Mouse (Mus musculus): ENCODE data around the gene Mdm2. TPM values are rescaled to one million over a fixed set of nuclear protein-coding genes. Genes with fewer than 3 reads are reported as not detected.
"Not testable (repeated sequence)": the region's sequence is repeated elsewhere in the genome, so short reads cannot be mapped to it uniquely, and the experiment has no call there.

The Mdm2 gene
- total and polyA plus RNA-seq, 2 experiments from 2014 or later = 31.3 to 93.0 TPM

DNA sequence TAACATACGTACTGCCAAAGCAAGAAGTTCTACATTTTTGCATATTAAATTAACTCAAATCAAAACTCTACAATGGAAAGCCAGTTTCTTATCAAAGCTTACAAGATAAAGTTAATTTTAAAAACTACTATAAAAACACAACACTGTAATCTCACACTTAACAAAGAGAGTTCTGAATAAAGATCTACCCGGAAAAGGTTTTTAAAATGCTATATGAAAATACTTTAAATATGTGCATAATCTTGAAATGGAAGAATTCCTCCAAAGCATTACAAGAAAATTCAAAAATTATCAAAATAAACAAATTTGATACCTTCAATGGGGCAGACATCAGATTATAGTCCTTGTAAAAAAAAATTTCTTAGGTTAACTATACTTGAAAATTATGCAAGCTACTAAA, 2.2 kb downstream of the Mdm2 start:
- H3K4me3 ChIP-seq (ENCODE audit: low read depth, low read length) = no peak overlapping the region
- 97% methylated on average over 2 of the region's 2 CpGs for whole genome bisulfite sequencing

DNA sequence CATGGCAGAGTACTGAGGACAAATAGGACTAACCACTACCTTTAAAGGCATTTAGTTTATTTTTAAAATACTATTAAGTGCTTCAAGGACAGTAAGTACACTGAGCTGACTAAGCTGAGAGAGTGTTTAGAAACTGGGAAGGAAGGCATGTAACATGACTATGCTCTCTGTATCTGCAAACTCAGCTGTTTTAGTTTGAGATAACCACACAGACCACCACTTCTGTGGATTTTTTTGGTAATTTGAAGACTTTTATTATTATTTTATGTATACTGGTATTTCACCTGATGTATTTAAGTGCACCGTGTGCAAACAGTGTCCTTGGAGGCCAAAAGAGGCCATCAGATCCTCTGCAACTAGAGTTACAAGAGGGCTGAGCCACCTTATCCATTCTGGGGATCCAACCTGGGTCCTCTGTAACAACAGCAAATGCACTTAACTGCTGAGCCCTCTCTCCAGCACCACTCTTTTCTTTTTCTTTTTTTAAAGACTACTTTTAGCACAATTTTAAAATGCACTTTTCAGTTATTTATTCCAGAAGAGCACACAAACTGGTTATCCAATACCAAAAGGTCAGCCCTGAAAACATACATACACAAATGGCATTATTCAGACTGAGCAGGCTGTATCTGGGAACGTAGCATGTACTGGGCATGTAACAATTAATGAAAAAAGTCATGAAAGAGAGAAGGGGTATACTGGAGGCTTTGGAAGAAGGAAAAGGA, 3.3 kb downstream of the Mdm2 start:
- H3K9me3 ChIP-seq (replicated peaks; ENCODE audit: control insufficient read depth, low read length) = no peaks in the 10 kb centered on the region
- peaks cover 21% of the 10 kb centered on the region for H3K4me1 ChIP-seq (ENCODE audit: control insufficient read depth, insufficient read depth)
- ATAC-seq (ENCODE audit: insufficient read depth, low read depth) (no peak), DNase-seq (ENCODE audit: low spot score) (no peak)
- H3K36me3 ChIP-seq (replicated peaks; ENCODE audit: control insufficient read depth, insufficient read depth, low read length) = peaks cover 45% of the 10 kb centered on the region
- no peak overlapping the region for H3K9ac ChIP-seq (replicated peaks; ENCODE audit: low read depth, low read length)
- H3K4me2 ChIP-seq (ENCODE audit: low read depth, low read length) = no peak overlapping the region
- no peaks in the 10 kb centered on the region for H3K27me3 ChIP-seq (ENCODE audit: control insufficient read depth, insufficient read depth, low read length)
- peak overlapping the region; percentile 39; the same call in 1 of the 2 replicates for H3K27ac ChIP-seq (ENCODE audit: low read depth)
- 79% methylated on average over 2 of the region's 2 CpGs for WGBS
- H3K4me3 ChIP-seq (ENCODE audit: low read depth, low read length) = no peak overlapping the region
- TF ChIP-seq CTCF (IDR thresholded peaks at IDR 0.05; ENCODE audit: low read depth) (no peak), EP300 (IDR thresholded peaks at IDR 0.05; ENCODE audit: low read depth) (no peak)

More for the DNA sequence above, 2.2 kb downstream of the Mdm2 start:
- H3K27ac ChIP-seq (ENCODE audit: low read depth) = no peak overlapping the region
- H3K9me3 ChIP-seq (replicated peaks; ENCODE audit: control insufficient read depth, low read length) = no peaks in the 10 kb centered on the region
- peaks cover 34% of the 10 kb centered on the region for H3K36me3 ChIP-seq (replicated peaks; ENCODE audit: control insufficient read depth, insufficient read depth, low read length)
- no peak overlapping the region for H3K4me2 ChIP-seq (ENCODE audit: low read depth, low read length)
- H3K9ac ChIP-seq (replicated peaks; ENCODE audit: low read depth, low read length) = no peak overlapping the region
- H3K27me3 ChIP-seq (ENCODE audit: control insufficient read depth, insufficient read depth, low read length) = no peaks in the 10 kb centered on the region
- no peak for ATAC-seq (ENCODE audit: insufficient read depth, low read depth)
- TF ChIP-seq CTCF (IDR thresholded peaks at IDR 0.05; ENCODE audit: low read depth) (no peak), EP300 (IDR thresholded peaks at IDR 0.05; ENCODE audit: low read depth) (no peak)
- no peak for DNase-seq (ENCODE audit: low spot score)
- H3K4me1 ChIP-seq (ENCODE audit: control insufficient read depth, insufficient read depth) = peaks cover 21% of the 10 kb centered on the region

DNA sequence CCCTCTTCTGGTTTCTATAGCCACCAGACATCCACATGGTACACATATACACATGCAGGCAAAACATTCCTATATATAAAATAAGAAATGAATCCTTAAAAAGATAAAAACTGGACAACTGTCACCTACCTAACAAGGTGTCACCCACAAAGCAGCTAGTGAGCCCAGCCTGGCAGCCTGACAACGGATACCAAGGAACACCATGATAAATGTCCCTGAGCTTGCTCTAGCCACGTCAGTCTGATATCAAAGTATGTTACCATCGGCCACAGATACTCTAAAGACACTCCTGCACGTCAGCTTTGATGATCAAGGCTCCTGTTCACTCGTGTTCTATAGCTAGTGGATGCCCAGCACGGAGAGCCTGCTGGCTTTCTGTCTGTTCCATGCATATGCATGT, 4.1 kb downstream of the Mdm2 start:
- H3K4me3 ChIP-seq (ENCODE audit: low read depth, low read length) = no peak overlapping the region
- TF ChIP-seq CTCF (IDR thresholded peaks at IDR 0.05; ENCODE audit: low read depth) = no peak
- H3K9ac ChIP-seq (replicated peaks; ENCODE audit: low read depth, low read length) = no peak overlapping the region
- H3K9me3 ChIP-seq (replicated peaks; ENCODE audit: control insufficient read depth, low read length) = no peaks in the 10 kb centered on the region
- H3K27me3 ChIP-seq (ENCODE audit: control insufficient read depth, insufficient read depth, low read length) = no peaks in the 10 kb centered on the region
- H3K4me2 ChIP-seq (ENCODE audit: low read depth, low read length) = no peak overlapping the region
- ATAC-seq (ENCODE audit: insufficient read depth, low read depth) = no peak
- no peak for DNase-seq (ENCODE audit: low spot score)
- H3K27ac ChIP-seq (ENCODE audit: low read depth) = peak overlapping the region; percentile 39
- peaks cover 52% of the 10 kb centered on the region for H3K36me3 ChIP-seq (replicated peaks; ENCODE audit: control insufficient read depth, insufficient read depth, low read length)
- peaks cover 21% of the 10 kb centered on the region for H3K4me1 ChIP-seq (ENCODE audit: control insufficient read depth, insufficient read depth)
- 40% methylated on average over 6 of the region's 6 CpGs for WGBS

DNA sequence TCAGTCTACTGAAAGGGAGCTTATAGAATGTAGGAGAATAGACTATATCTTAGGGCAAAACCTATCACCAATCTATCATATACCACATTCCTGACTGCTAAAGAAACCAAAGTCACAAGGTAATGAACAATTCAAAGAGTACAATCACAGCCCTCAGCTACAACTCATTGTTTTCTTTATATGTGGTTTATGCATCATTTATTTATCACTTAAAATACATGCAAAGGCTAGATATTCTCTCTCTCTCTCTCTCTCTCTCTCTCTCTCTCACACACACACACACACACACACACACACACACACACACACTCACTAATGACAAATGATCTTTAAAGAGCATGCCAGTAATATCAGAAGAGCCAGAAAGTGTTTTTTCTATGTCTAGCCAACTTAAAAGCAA, 4.8 kb downstream of the Mdm2 start:
- Histone ChIP-seq H3K36me3 (replicated peaks; ENCODE audit: control insufficient read depth, insufficient read depth, low read length) (peaks cover 58% of the 10 kb centered on the region), H3K4me1 (ENCODE audit: control insufficient read depth, insufficient read depth) (peaks cover 21% of the 10 kb centered on the region), H3K9me3 (replicated peaks; ENCODE audit: control insufficient read depth, low read length) (no peaks in the 10 kb centered on the region), H3K4me3 (ENCODE audit: low read depth, low read length) (no peak overlapping the region), H3K27me3 (ENCODE audit: control insufficient read depth, insufficient read depth, low read length) (no peaks in the 10 kb centered on the region), H3K9ac (replicated peaks; ENCODE audit: low read depth, low read length) (no peak overlapping the region), H3K27ac (ENCODE audit: low read depth) (no peak overlapping the region), H3K4me2 (ENCODE audit: low read depth, low read length) (no peak overlapping the region)
- no peak for TF ChIP-seq EP300 (IDR thresholded peaks at IDR 0.05; ENCODE audit: low read depth)
- no peak for TF ChIP-seq CTCF (IDR thresholded peaks at IDR 0.05; ENCODE audit: low read depth)
- DNase-seq (ENCODE audit: low spot score) (no peak), ATAC-seq (ENCODE audit: insufficient read depth, low read depth) (no peak)

DNA sequence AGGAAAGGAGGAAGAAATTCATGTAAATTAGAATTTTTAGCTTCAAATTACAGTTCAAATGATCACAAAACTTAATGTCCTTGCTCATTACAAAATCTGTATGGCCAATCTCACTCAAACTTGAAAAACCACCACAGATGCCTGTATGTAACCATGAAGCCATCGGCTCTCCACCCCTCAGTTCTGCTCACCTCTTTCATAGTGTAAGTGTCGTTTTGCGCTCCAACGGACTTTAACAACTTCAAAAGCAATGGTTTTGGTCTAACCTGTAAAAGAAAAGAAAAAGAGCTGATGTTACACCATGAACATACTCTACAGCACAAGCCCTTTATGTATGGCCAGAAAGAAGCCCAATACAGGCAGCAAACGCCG, 5.6 kb downstream of the Mdm2 start:
- WGBS = 96% methylated on average over 6 of the region's 6 CpGs
- H3K4me1 ChIP-seq (ENCODE audit: control insufficient read depth, insufficient read depth) = peaks cover 21% of the 10 kb centered on the region
- no peak overlapping the region for H3K27ac ChIP-seq (ENCODE audit: low read depth)
- no peaks in the 10 kb centered on the region for H3K9me3 ChIP-seq (replicated peaks; ENCODE audit: control insufficient read depth, low read length)
- H3K9ac ChIP-seq (replicated peaks; ENCODE audit: low read depth, low read length) = no peak overlapping the region
- TF ChIP-seq CTCF (IDR thresholded peaks at IDR 0.05; ENCODE audit: low read depth) (no peak), EP300 (IDR thresholded peaks at IDR 0.05; ENCODE audit: low read depth) (no peak)
- ATAC-seq (ENCODE audit: insufficient read depth, low read depth) = no peak
- no peak overlapping the region for H3K4me2 ChIP-seq (ENCODE audit: low read depth, low read length)
- no peak for DNase-seq (ENCODE audit: low spot score)
- no peaks in the 10 kb centered on the region for H3K27me3 ChIP-seq (ENCODE audit: control insufficient read depth, insufficient read depth, low read length)
- no peak overlapping the region for H3K4me3 ChIP-seq (ENCODE audit: low read depth, low read length)
- peaks cover 66% of the 10 kb centered on the region for H3K36me3 ChIP-seq (replicated peaks; ENCODE audit: control insufficient read depth, insufficient read depth, low read length)

DNA sequence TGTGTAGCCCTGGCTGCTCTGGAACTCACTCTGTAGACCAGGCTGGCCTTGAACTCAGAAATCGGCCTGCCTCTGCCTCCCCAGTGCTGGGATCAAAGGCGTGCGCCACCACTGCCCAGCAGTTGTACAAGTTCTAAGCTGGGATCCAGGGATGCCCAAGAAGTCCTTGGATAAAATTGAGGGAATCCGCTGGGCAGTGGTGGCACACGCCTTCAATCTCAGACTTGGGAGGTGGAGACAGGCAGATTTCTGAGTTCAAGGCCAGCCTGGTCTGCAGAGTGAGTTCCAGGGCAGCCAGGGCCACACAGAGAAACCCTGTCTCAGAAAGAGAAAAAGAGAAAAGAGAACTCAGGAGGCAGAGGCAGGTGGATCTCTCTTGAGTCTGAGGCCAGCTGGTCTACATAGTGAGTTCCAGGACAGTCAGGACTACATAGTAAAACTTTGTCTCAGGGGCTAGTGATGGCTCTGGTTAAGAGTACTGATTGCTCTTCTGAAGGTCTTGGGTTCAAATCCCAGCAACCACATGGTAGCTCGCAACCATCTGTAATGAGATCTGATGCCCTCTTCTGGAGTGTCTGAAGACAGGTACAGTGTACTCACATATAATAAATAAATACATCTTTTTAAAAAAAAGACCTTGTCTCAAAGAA, 6.1 kb downstream of the Mdm2 start:
- 99% methylated on average over 6 of the region's 6 CpGs for WGBS

More for the DNA sequence above, 6.1 kb downstream of the Mdm2 start:
- H3K4me3 ChIP-seq (ENCODE audit: low read depth, low read length); DNase-seq (ENCODE audit: low spot score); H3K9me3 ChIP-seq (replicated peaks; ENCODE audit: control insufficient read depth, low read length); H3K9ac ChIP-seq (replicated peaks; ENCODE audit: low read depth, low read length); H3K4me2 ChIP-seq (ENCODE audit: low read depth, low read length); ATAC-seq (ENCODE audit: insufficient read depth, low read depth); H3K27me3 ChIP-seq (ENCODE audit: control insufficient read depth, insufficient read depth, low read length); H3K27ac ChIP-seq (ENCODE audit: low read depth): not testable (repeated sequence)
- H3K4me1 ChIP-seq (ENCODE audit: control insufficient read depth, insufficient read depth) = peaks cover 19% of the 10 kb centered on the region
- H3K36me3 ChIP-seq (replicated peaks; ENCODE audit: control insufficient read depth, insufficient read depth, low read length) = peaks cover 71% of the 10 kb centered on the region
